Comparison of ENCODE assay signal across 8 mouse cellular contexts in genomic region chr7:75854231-75854925, GRCm38 (mm10). TPM values are rescaled to one million over a fixed set of nuclear protein-coding genes. Genes with fewer than 3 reads are reported as not detected.
A peak's percentile ranks its signal among the peaks of the same experiment; 100 is the strongest.
DNase-seq lines count a peak whose midpoint lies in the region; ATAC-seq lines count a peak whose summit lies in the region.

No protein-coding gene starts in this region.

- H3K4me3 ChIP-seq in lung, embryonic 15.5 days = no peak overlapping the region
- H3K4me3 ChIP-seq in embryonic facial prominence, embryonic 15.5 days (replicated peaks) = no peak overlapping the region
- H3K4me3 ChIP-seq in neural tube, embryonic 13.5 days = no peak overlapping the region

- H3K27me3 ChIP-seq in lung, embryonic 15.5 days = no peaks in the 10 kb centered on the region
- no peaks in the 10 kb centered on the region for H3K27me3 ChIP-seq in embryonic facial prominence, embryonic 15.5 days
- H3K27me3 ChIP-seq in neural tube, embryonic 13.5 days = no peaks in the 10 kb centered on the region

- H3K36me3 ChIP-seq in lung, embryonic 15.5 days = no peaks in the 10 kb centered on the region; the same call in 1 of the 2 replicates
- H3K36me3 ChIP-seq in embryonic facial prominence, embryonic 15.5 days = no peaks in the 10 kb centered on the region
- H3K36me3 ChIP-seq in neural tube, embryonic 13.5 days = 0 out of 2 replicates have a peak, but pooled peaks cover 3% of the 10 kb centered on the region

- ATAC-seq in lung, embryonic 15.5 days (ENCODE audit: borderline replicate concordance, extremely low read depth, low FRiP score, low TSS enrichment) = peak; percentile 15; the same call in 1 of the 2 replicates
- no peak for ATAC-seq in embryonic facial prominence, embryonic 15.5 days (ENCODE audit: insufficient number of reproducible peaks, low FRiP score, low TSS enrichment, low read depth)
- ATAC-seq in neural tube, embryonic 13.5 days (ENCODE audit: low read depth) = no peak
- ATAC-seq in monocyte, adult 5-6 weeks (replicated peaks; ENCODE audit: insufficient number of reproducible peaks, low FRiP score, low TSS enrichment, poor library complexity, severe bottlenecking) = no peak

- H3K9me3 ChIP-seq in lung, embryonic 15.5 days = no peaks in the 10 kb centered on the region
- H3K9me3 ChIP-seq in embryonic facial prominence, embryonic 15.5 days (replicated peaks) = no peaks in the 10 kb centered on the region
- H3K9me3 ChIP-seq in neural tube, embryonic 13.5 days = no peaks in the 10 kb centered on the region

- no peak overlapping the region for H3K9ac ChIP-seq in lung, embryonic 15.5 days
- no peak overlapping the region for H3K9ac ChIP-seq in embryonic facial prominence, embryonic 15.5 days
- peak overlapping the region; percentile 52 for H3K9ac ChIP-seq in neural tube, embryonic 13.5 days

- WGBS in lung, embryonic 15.5 days = 51% methylated on average over 6 of the region's 6 CpGs
- WGBS in embryonic facial prominence, embryonic 15.5 days = 42% methylated on average over 6 of the region's 6 CpGs
- 18% methylated on average over 6 of the region's 6 CpGs for WGBS in neural tube, embryonic 13.5 days

- no peak for DNase-seq in lung, postnatal 14 days
- DNase-seq in kidney, postnatal 14 days = peak; percentile 63
- DNase-seq in testis, postnatal 10 days (ENCODE audit: low spot score) = no peak
- no peak for DNase-seq in left cerebral cortex, adult 18-20 months (ENCODE audit: low spot score in 2 of 2)

- peak overlapping the region; percentile 87 for H3K27ac ChIP-seq in lung, embryonic 15.5 days
- H3K27ac ChIP-seq in embryonic facial prominence, embryonic 15.5 days (replicated peaks) = peak overlapping the region; percentile 55; the same call in 1 of the 2 replicates
- peak overlapping the region; percentile 85 for H3K27ac ChIP-seq in neural tube, embryonic 13.5 days (replicated peaks)

- peak overlapping the region; percentile 25; the same call in 1 of the 2 replicates for H3K4me2 ChIP-seq in lung, embryonic 15.5 days
- H3K4me2 ChIP-seq in embryonic facial prominence, embryonic 15.5 days (replicated peaks) = no peak overlapping the region
- H3K4me2 ChIP-seq in neural tube, embryonic 13.5 days = peak overlapping the region; percentile 30

- H3K4me1 ChIP-seq in lung, embryonic 15.5 days = peaks cover 44% of the 10 kb centered on the region
- H3K4me1 ChIP-seq in embryonic facial prominence, embryonic 15.5 days = peaks cover 59% of the 10 kb centered on the region
- peaks cover 67% of the 10 kb centered on the region for H3K4me1 ChIP-seq in neural tube, embryonic 13.5 days (replicated peaks)

RNA-seq across cellular contexts. Expression of gene Klhl25, which starts 6.3 kb away (rescaled TPM):
- 20.4 and 20.9 TPM in 2 replicates for polyA plus RNA-seq in lung, embryonic 15.5 days (2015; fragmentation: Nextera tagmentation; extraction: Ambion mirVana)
- 22.1 and 23.3 TPM in 2 replicates for polyA plus RNA-seq in embryonic facial prominence, embryonic 15.5 days (2015; fragmentation: Nextera tagmentation; extraction: Ambion mirVana)
- 28.5 and 29.0 TPM in 2 replicates for polyA plus RNA-seq in neural tube, embryonic 13.5 days (2015; fragmentation: Nextera tagmentation; extraction: Ambion mirVana)
- total RNA-seq in left cerebral cortex, adult 18-20 months (2021) = 10 to 100 TPM in 1 of 2 experiments, 1 to 10 TPM in 1; 9.5 to 10.1 TPM
- 5.6 to 24.9 TPM (median 7.3 TPM) in 3 replicates for total RNA-seq in monocyte, adult 5-6 weeks (2017)
